In genomic region chr16:17488478-17489468, GRCm38 (mm10) we compare ENCODE assay signal across 1 mouse cellular context.
TF ChIP-seq lines count a peak whose summit lies in the region.

No protein-coding gene starts in this region.

TF ChIP-seq in MEL, 35 proteins besides CTCF, POLR2A, EP300 and RAD21 (continued from another document):
- no peak for TF ChIP-seq POLR2AphosphoS2 (IDR thresholded peaks at IDR 0.05; ENCODE audit: low read length)
- no peak for TF ChIP-seq MAFK (IDR thresholded peaks at IDR 0.05; ENCODE audit: borderline replicate concordance, low read depth, low read length)
- TF ChIP-seq POLR2AphosphoS5 (IDR thresholded peaks at IDR 0.05; ENCODE audit: borderline replicate concordance, low read depth, low read length), result no peak
- no peak for TF ChIP-seq ZMIZ1 (IDR thresholded peaks at IDR 0.05; ENCODE audit: low read depth, low read length)
TF ChIP-seq in MEL: peak in this region for 0.
